Mouse (Mus musculus): ENCODE results near the gene Rgn. TPM values are rescaled to one million over a fixed set of nuclear protein-coding genes. Genes with fewer than 3 reads are reported as not detected.

Rgn gene
- total RNA-seq (2023), result not detected

GRCm38 (mm10) chrX:20549532-20549931 lies at the start of gene Rgn:
Rgn (plus strand) TSS chrX:20549787.

Other genes with a start within 250 kb of the Rgn start
- 10 to 100 TPM; 70.5 to 76.5 TPM for gene Rp2, start 185.3 kb upstream of the Rgn start, total RNA-seq (2023)
- 1 to 10 TPM; 3.0 to 4.3 TPM for gene Jade3, start 124.1 kb upstream of the Rgn start, total RNA-seq (2023)
- 10 to 100 TPM; 29.8 to 33.9 TPM for gene Rbm10, start 67.7 kb downstream of the Rgn start, total RNA-seq (2023)
- 10 to 100 TPM; 91.8 to 95.9 TPM for gene Ndufb11, start 67.8 kb downstream of the Rgn start, total RNA-seq (2023)
- 100 to 1,000 TPM; 192 to 196 TPM for gene Uba1, start 108.5 kb downstream of the Rgn start, total RNA-seq (2023)
- 10 to 100 TPM; 41.6 to 46.3 TPM for gene Cdk16, start 138.2 kb downstream of the Rgn start, total RNA-seq (2023)
- gene Usp11, start 154.1 kb downstream of the Rgn start, total RNA-seq (2023), result 1 to 10 TPM; 4.6 to 6.6 TPM
- 10 to 100 TPM; 53.8 to 54.4 TPM for gene Araf, start 248.0 kb downstream of the Rgn start, total RNA-seq (2023)